Mouse (Mus musculus) thymus, postnatal 10 days (tissue): Measurements from ENCODE around the gene Trib2.

Source experiments
- DNase-seq, 2 experiments: peaks; one replicate each; pipeline ENCODE4 v3.0.0; 2021; ENCODE audit warnings: low spot score in 2 of 2

Gene Trib2

GRCm38 (mm10) chr12:15765996-15766395 is 50.7 kb downstream of the Trib2 start:
- DNase-seq: no peak

GRCm38 (mm10) chr12:15765238-15765637 is 51.5 kb downstream of the Trib2 start:
- DNase-seq: no peak

- no peak for DNase-seq
Measured at GRCm38 (mm10) chr12:15761453-15762116, 55.1 kb downstream of the Trib2 start.

DNA sequence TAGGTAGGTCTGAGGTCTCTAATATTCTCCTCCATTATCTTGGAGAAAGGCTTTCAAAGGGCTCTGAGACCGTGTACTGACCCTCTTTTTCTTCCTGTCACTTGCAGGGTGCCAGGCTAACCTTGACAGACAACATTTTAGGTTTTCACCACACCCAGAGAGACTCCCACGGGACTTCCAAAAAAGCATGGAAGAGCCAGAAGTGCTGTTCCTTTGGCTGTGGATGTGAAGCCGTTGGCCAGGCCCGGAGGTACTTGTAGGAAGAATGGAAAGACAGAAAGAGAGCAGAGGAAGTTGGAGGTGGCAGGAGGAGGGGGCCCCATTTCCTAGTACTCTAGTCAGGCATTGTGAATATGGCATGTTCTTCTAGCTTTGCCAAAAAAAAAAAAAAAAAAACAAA is 56.0 kb downstream of the Trib2 start:
- DNase-seq: no peak

GRCm38 (mm10) chr12:15758866-15759265 is 57.9 kb downstream of the Trib2 start:
- no peak for DNase-seq

DNA sequence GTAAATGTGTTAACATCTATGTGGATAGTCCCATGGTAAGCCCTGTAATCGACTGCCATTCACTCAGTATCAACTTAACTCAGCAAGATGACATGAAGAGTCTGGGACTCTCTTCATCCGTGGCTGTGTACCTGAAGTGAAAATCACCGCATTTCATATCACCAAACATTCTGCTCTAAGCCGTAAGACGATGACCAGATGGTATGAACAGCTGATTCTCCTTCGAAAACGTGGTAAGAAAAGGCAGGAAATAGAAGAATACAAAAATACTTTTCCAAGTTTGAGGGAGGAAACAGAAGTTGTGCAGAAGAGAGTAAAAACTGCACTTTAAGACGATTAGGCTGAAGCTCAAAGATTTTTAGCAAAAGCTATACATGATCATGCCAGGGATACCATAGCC is 59.4 kb downstream of the Trib2 start:
- DNase-seq: no peak

GRCm38 (mm10) chr12:15755030-15755690 is 61.6 kb downstream of the Trib2 start:
- DNase-seq: no peak

GRCm38 (mm10) chr12:15754602-15755001 is 62.1 kb downstream of the Trib2 start:
- DNase-seq: no peak

- DNase-seq: no peak
Measured at GRCm38 (mm10) chr12:15749646-15750195, 67.0 kb downstream of the Trib2 start.

DNA sequence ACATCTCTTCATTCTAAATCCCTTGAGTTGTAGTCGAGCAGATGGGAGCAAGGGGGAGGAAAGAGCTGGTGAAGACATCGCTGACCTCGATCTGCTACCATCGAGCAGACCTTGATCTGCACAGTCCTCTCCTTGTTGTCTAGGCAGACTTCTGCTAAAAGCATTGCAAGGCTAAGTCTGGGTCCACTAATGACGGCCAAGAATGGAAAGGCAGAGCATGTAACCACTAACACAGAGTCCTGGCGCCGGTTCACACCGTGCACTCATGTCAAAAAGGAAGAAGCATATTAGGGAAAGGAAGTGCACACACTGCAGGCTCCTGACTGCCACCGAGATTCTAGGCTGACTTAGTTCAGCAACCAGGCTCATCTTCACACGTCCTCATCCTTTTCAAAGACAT is 71.0 kb downstream of the Trib2 start:
- no peak for DNase-seq
